Mouse (Mus musculus): ENCODE measurements at regions not wholly inside any gene's neighbourhood (a gene's known extent, or its start where the extent isn't known, plus 50 kb on each side); places are given as distances from the start of the nearest gene placed in this dataset.

GRCm38 (mm10) chr10:126748696-126749466 is 152.3 kb downstream of the Atp23 start:
- no peak for ATAC-seq (ENCODE audit: low FRiP score, low read depth)
- TF ChIP-seq POLR2A (IDR thresholded peaks at IDR 0.05; ENCODE audit: borderline replicate concordance, extremely low read depth, insufficient read depth, insufficient read length): no peak
- H3K4me3 ChIP-seq (replicated peaks; ENCODE audit: low read length): no peak overlapping the region
- DNase-seq (ENCODE audit: low spot score): no peak
- H3K27ac ChIP-seq (replicated peaks; ENCODE audit: low read depth, low read length): no peak overlapping the region
- H3K4me2 ChIP-seq (replicated peaks; ENCODE audit: low read depth, low read length, severe bottlenecking): no peak overlapping the region
- no peaks in the 10 kb centered on the region for H3K9me3 ChIP-seq (ENCODE audit: control insufficient read depth, low read length)
- 58% methylated on average over 17 of the region's 17 CpGs for WGBS
- H3K27me3 ChIP-seq (ENCODE audit: control insufficient read depth, insufficient read depth, low read length): no peaks in the 10 kb centered on the region
- no peak overlapping the region for H3K9ac ChIP-seq (ENCODE audit: low read depth, low read length, severe bottlenecking)
- 0 out of 2 replicates have a peak, but pooled peaks cover 4% of the 10 kb centered on the region for H3K4me1 ChIP-seq (ENCODE audit: control insufficient read depth, insufficient read depth, low read length)
- H3K36me3 ChIP-seq (ENCODE audit: control insufficient read depth, insufficient read depth, low read length): no peaks in the 10 kb centered on the region

- Histone ChIP-seq H3K9ac (ENCODE audit: low read depth, low read length, severe bottlenecking) (no peak overlapping the region), H3K9me3 (ENCODE audit: control insufficient read depth, low read length) (no peaks in the 10 kb centered on the region), H3K27ac (replicated peaks; ENCODE audit: low read depth, low read length) (no peak overlapping the region), H3K4me3 (replicated peaks; ENCODE audit: low read length) (no peak overlapping the region), H3K4me2 (replicated peaks; ENCODE audit: low read depth, low read length, severe bottlenecking) (no peak overlapping the region), H3K4me1 (ENCODE audit: control insufficient read depth, insufficient read depth, low read length) (no peaks in the 10 kb centered on the region), H3K27me3 (ENCODE audit: control insufficient read depth, insufficient read depth, low read length) (no peaks in the 10 kb centered on the region), H3K36me3 (ENCODE audit: control insufficient read depth, insufficient read depth, low read length) (no peaks in the 10 kb centered on the region)
- no peak for TF ChIP-seq POLR2A (IDR thresholded peaks at IDR 0.05; ENCODE audit: borderline replicate concordance, extremely low read depth, insufficient read depth, insufficient read length)
- no peak for ATAC-seq (ENCODE audit: low FRiP score, low read depth)
- DNase-seq (ENCODE audit: low spot score): no peak
- 65% methylated on average over 2 of the region's 2 CpGs for WGBS
Measured at GRCm38 (mm10) chr10:126734661-126735060, 166.5 kb downstream of the Atp23 start.

- DNase-seq (ENCODE audit: low spot score) (no peak), ATAC-seq (ENCODE audit: low FRiP score, low read depth) (no peak)
- no peaks in the 10 kb centered on the region for H3K4me1 ChIP-seq (ENCODE audit: control insufficient read depth, insufficient read depth, low read length)
- H3K4me3 ChIP-seq (replicated peaks; ENCODE audit: low read length): no peak overlapping the region
- no peak overlapping the region for H3K27ac ChIP-seq (replicated peaks; ENCODE audit: low read depth, low read length)
- no peaks in the 10 kb centered on the region for H3K27me3 ChIP-seq (ENCODE audit: control insufficient read depth, insufficient read depth, low read length)
- 75% methylated on average over 4 of the region's 4 CpGs for WGBS
- H3K36me3 ChIP-seq (ENCODE audit: control insufficient read depth, insufficient read depth, low read length): no peaks in the 10 kb centered on the region
- H3K9me3 ChIP-seq (ENCODE audit: control insufficient read depth, low read length): no peaks in the 10 kb centered on the region
- TF ChIP-seq POLR2A (IDR thresholded peaks at IDR 0.05; ENCODE audit: borderline replicate concordance, extremely low read depth, insufficient read depth, insufficient read length): no peak
- H3K9ac ChIP-seq (ENCODE audit: low read depth, low read length, severe bottlenecking): no peak overlapping the region
- H3K4me2 ChIP-seq (replicated peaks; ENCODE audit: low read depth, low read length, severe bottlenecking): no peak overlapping the region
Measured at GRCm38 (mm10) chr10:126727840-126728239, 173.3 kb downstream of the Atp23 start.

GRCm38 (mm10) chr10:126717961-126718360 is 183.2 kb downstream of the Atp23 start:
- no peak overlapping the region for H3K27ac ChIP-seq (replicated peaks; ENCODE audit: low read depth, low read length)
- no peak for TF ChIP-seq POLR2A (IDR thresholded peaks at IDR 0.05; ENCODE audit: borderline replicate concordance, extremely low read depth, insufficient read depth, insufficient read length)
- WGBS: 61% methylated on average over 2 of the region's 2 CpGs
- H3K4me1 ChIP-seq (ENCODE audit: control insufficient read depth, insufficient read depth, low read length): no peaks in the 10 kb centered on the region
- no peaks in the 10 kb centered on the region for H3K36me3 ChIP-seq (ENCODE audit: control insufficient read depth, insufficient read depth, low read length)
- H3K4me3 ChIP-seq (replicated peaks; ENCODE audit: low read length): no peak overlapping the region
- no peak overlapping the region for H3K9ac ChIP-seq (ENCODE audit: low read depth, low read length, severe bottlenecking)
- no peak for ATAC-seq (ENCODE audit: low FRiP score, low read depth)
- H3K27me3 ChIP-seq (ENCODE audit: control insufficient read depth, insufficient read depth, low read length): no peaks in the 10 kb centered on the region
- H3K4me2 ChIP-seq (replicated peaks; ENCODE audit: low read depth, low read length, severe bottlenecking): no peak overlapping the region
- H3K9me3 ChIP-seq (ENCODE audit: control insufficient read depth, low read length): no peaks in the 10 kb centered on the region; the same call in 1 of the 2 replicates
- peak; percentile 62 for DNase-seq (ENCODE audit: low spot score)

GRCm38 (mm10) chr10:126711758-126712157 is 189.4 kb downstream of the Atp23 start:
- TF ChIP-seq POLR2A (IDR thresholded peaks at IDR 0.05; ENCODE audit: borderline replicate concordance, extremely low read depth, insufficient read depth, insufficient read length): no peak
- ATAC-seq (ENCODE audit: low FRiP score, low read depth) (0 out of 2 replicates have a peak, but pooled peaks have one; percentile 41), DNase-seq (ENCODE audit: low spot score) (no peak)
- Histone ChIP-seq H3K36me3 (ENCODE audit: control insufficient read depth, insufficient read depth, low read length) (no peaks in the 10 kb centered on the region), H3K27me3 (ENCODE audit: control insufficient read depth, insufficient read depth, low read length) (no peaks in the 10 kb centered on the region), H3K4me2 (replicated peaks; ENCODE audit: low read depth, low read length, severe bottlenecking) (no peak overlapping the region), H3K9me3 (ENCODE audit: control insufficient read depth, low read length) (no peaks in the 10 kb centered on the region), H3K27ac (replicated peaks; ENCODE audit: low read depth, low read length) (no peak overlapping the region), H3K4me3 (replicated peaks; ENCODE audit: low read length) (no peak overlapping the region), H3K9ac (ENCODE audit: low read depth, low read length, severe bottlenecking) (no peak overlapping the region), H3K4me1 (ENCODE audit: control insufficient read depth, insufficient read depth, low read length) (no peaks in the 10 kb centered on the region)
- WGBS: 4% methylated on average over 3 of the region's 3 CpGs
